Mouse (Mus musculus) thymus, postnatal 10 days (tissue): ENCODE results near the gene Pstk.
"Not testable (repeated sequence)": the region's sequence is repeated elsewhere in the genome, so short reads cannot be mapped to it uniquely, and the experiment has no call there.

ENCODE experiments used
- DNase-seq, 2 experiments: peaks; one replicate each; pipeline ENCODE4 v3.0.0; 2021; ENCODE audit warnings: low spot score in 2 of 2

The Pstk gene

GRCm38 (mm10) chr7:131370648-131371469, at the start of gene Pstk:
TSS of gene Pstk (plus strand) at chr7:131371141.
- DNase-seq: peak; percentile 58 to 81

- DNase-seq: no peak
These were observed 48.7 kb upstream of the Pstk start, which contains the start of gene Cuzd1 for GRCm38 (mm10) chr7:131322192-131322591. TSS of gene Cuzd1 (minus strand) at chr7:131322292.

- no peak for DNase-seq
These were observed 43.9 kb upstream of the Pstk start for GRCm38 (mm10) chr7:131327054-131327453.

- DNase-seq: no peak
These were observed 41.5 kb upstream of the Pstk start, which contains the start of gene Fam24b for GRCm38 (mm10) chr7:131329416-131329815. TSS of gene Fam24b (minus strand) at chr7:131329516.

GRCm38 (mm10) chr7:131331688-131332087, 39.3 kb upstream of the Pstk start:
- DNase-seq: no peak

GRCm38 (mm10) chr7:131333564-131333963, 37.4 kb upstream of the Pstk start, which contains the start of gene Fam24a:
TSS of gene Fam24a (plus strand) at chr7:131333864.
- DNase-seq: no peak

- DNase-seq: no peak
These were observed 33.4 kb upstream of the Pstk start for GRCm38 (mm10) chr7:131337502-131338068.

GRCm38 (mm10) chr7:131345856-131346541, 24.9 kb upstream of the Pstk start:
- DNase-seq: no peak

- DNase-seq: no peak
These were observed 14.8 kb upstream of the Pstk start for GRCm38 (mm10) chr7:131356105-131356504.

GRCm38 (mm10) chr7:131362269-131362614, 8.7 kb upstream of the Pstk start:
- DNase-seq: no peak

GRCm38 (mm10) chr7:131362615-131363300, 8.2 kb upstream of the Pstk start, which contains the start of gene 2310057M21Rik:
TSS of gene 2310057M21Rik (minus strand) at chr7:131362759.
- peak; percentile 81 to 84 for DNase-seq

- DNase-seq: no peak
These were observed 6.8 kb upstream of the Pstk start for GRCm38 (mm10) chr7:131364131-131364530.

GRCm38 (mm10) chr7:131371470-131371860, 524 bp downstream of the Pstk start:
- DNase-seq: no peak

GRCm38 (mm10) chr7:131371880-131372651, 1.1 kb downstream of the Pstk start:
- peak in 1 of 2 experiments; percentile 7 for DNase-seq

- DNase-seq: not testable (repeated sequence)
These were observed 20.8 kb downstream of the Pstk start for GRCm38 (mm10) chr7:131391761-131392160.

- DNase-seq: peak in 1 of 2 experiments; percentile 4
These were observed 38.5 kb downstream of the Pstk start for GRCm38 (mm10) chr7:131409321-131409987.

GRCm38 (mm10) chr7:131409988-131410385, 39.0 kb downstream of the Pstk start:
- DNase-seq: peak in 1 of 2 experiments; percentile 39

- DNase-seq: peak; percentile 96 to 99
These were observed 39.6 kb downstream of the Pstk start, which contains the start of the genes Ikzf5 and Acadsb for GRCm38 (mm10) chr7:131410416-131411058. TSS of gene Ikzf5 (minus strand) at chr7:131410521. TSS of gene Acadsb (plus strand) at chr7:131410601.

GRCm38 (mm10) chr7:131411221-131411940, 40.4 kb downstream of the Pstk start:
- DNase-seq: no peak
